Mouse (Mus musculus): ENCODE results near the gene Mob1b.

GRCm38 (mm10) chr5:88699251-88699913 is 21.3 kb upstream of the Mob1b start:
- TF ChIP-seq TCF12 (IDR thresholded peaks at IDR 0.05; ENCODE audit: low read depth, low read length) (no peak), POLR2A (IDR thresholded peaks at IDR 0.05; ENCODE audit: low read depth, low read length) (no peak), CTCF (conservative IDR thresholded peaks at IDR 0.05 in 1 of 2, IDR thresholded peaks at IDR 0.05 in 1 of 2; ENCODE audit: low read depth in 2 of 2, low read length in 2 of 2) (no peak), UBTF (IDR thresholded peaks at IDR 0.05; ENCODE audit: low read depth, low read length) (no peak), GABPA (IDR thresholded peaks at IDR 0.05; ENCODE audit: insufficient replicate concordance, low read depth, low read length) (no peak), EP300 (IDR thresholded peaks at IDR 0.05; ENCODE audit: low read length) (no peak), CHD2 (IDR thresholded peaks at IDR 0.05; ENCODE audit: low read length) (no peak)

All from CH12.LX (cell line).